Mouse (Mus musculus): Measurements from ENCODE around the gene Tmprss3.

The Tmprss3 gene

DNA sequence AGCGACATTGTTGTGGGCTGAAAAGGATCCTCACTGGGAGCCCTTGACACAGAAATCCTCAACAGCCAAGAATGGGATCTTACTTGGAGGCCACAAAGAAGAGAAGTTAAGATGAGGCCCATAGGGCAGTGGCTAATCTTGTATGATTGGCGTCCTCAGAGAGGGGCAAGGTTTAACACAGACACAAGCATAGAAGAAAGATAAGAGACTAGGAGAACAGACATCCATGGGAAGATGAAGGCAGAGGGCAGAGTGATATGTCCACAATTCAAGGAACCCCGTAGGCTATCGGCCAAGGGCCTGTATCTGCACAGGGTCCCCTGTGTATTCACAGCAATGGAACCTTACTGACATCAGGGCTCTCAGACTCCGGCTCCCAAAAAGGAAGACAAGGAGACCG, 3.6 kb downstream of the Tmprss3 start:
- no peak for DNase-seq (ENCODE audit: low spot score in 2 of 2)

DNA sequence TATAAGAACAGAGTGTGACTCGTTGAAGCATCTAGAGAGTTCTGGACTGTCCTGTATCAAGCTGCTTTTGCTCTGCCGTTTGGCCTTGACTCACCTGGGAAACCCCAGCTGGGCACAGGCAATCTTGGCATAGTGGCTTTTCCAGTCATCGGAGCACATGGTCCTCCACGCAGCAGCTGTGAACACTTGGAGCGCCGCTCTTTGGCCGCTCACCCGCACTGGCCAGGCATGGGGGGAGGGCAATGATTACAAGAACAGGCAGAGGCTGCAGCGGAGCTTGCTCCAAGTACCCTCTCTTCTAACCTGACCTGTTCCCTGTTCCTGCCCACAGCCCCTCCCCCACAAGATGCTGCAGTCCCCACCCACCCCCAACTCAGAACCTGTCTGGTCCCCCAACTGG, 5.4 kb downstream of the Tmprss3 start:
- DNase-seq (ENCODE audit: low spot score in 2 of 2), result no peak

DNA sequence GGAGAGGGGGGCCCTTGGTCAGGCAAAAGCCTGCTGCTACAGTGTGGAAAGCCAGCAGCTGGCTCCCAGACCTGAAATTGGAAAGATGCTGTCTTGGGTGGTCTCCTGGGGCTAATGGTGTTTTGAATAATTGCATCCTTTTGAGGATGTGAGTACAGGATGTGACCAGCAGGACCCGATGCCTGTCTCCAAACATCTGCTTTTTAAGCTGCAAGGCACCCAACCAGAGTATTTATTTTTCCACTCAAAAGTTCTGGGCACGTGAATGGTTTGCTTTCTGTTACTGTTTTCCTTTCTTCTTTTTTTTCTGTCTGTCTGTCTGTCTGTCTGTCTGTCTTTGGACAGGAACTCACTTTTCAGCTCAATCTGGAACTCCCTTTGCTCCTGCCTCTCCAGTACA, 6.1 kb downstream of the Tmprss3 start:
- DNase-seq (ENCODE audit: low spot score in 2 of 2), result no peak

DNA sequence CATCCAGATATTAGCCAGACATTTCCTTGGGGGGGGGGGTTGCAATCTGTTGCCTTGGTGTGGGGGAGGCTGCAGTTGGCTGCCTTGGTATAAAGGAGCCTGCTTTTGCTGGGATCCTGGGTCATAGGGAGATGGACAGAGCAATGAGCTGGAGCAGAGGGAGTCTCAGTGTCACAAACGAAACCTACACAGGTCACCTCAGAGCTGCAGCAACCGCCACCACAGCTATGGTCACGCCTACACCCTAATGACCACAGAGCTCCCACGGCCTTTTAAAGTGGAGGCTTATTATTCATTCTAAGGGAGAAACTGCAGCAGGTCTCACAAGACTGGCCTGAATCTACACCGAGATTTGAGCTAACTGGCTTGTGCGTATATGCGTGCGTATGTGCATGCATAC, 7.0 kb downstream of the Tmprss3 start:
- no peak for DNase-seq (ENCODE audit: low spot score in 2 of 2)

DNA sequence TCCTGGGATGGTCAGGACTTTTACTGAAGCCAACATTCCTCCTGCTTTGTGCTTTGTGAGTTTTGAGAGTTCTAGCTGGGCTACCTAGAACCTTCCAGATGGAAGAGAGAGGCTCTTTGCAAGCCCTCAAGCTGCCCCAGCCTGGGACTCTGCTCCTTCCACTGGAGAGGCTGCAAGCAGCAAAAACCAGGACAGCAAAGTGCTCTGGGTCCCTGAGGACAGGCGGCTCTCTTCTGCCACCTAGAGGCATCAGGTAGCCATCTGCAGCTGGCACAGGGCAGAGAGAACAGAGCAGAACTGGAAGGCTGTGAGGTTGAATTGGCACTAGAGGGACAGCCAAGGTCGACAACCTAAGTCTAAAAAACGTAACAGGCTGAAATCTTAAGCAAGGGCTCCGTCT, 11.4 kb downstream of the Tmprss3 start:
- peak; percentile 74 to 88 for DNase-seq (ENCODE audit: low spot score in 2 of 2)

DNA sequence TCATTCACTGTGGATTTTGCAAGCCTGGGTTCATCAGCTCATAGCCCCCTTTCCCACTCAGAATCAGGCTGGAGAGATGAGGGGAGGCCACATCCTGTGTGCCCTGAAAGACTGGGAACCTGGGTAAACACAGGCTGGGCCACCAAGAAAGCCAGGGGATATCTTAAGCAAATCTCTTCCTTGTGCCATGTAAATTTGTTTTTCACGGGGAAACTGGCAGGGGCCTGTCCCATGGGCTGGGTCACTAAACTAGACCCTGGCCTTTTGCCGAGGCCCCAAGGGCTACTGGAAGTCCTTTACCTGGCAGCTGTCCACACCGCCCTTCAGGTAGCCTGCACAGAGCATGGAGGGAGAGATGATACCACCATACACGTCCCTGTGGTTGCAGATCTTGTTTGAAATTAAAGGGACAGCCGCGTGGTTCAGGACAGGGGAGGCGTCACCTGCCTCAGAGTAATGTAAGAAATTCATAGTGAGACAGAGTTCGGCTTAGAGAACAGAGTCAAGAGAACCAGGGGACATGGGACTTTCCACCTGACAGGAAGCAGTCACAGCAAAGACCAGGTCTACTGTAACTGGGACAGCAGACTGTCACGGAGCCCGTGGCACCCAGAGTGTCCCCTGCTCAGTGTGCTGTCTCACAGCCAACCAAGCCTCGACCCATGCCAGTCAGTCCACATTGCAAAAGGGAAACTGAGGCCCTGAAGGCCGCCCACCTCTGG, 14.3 kb downstream of the Tmprss3 start:
- DNase-seq (ENCODE audit: low spot score in 2 of 2), result no peak

DNA sequence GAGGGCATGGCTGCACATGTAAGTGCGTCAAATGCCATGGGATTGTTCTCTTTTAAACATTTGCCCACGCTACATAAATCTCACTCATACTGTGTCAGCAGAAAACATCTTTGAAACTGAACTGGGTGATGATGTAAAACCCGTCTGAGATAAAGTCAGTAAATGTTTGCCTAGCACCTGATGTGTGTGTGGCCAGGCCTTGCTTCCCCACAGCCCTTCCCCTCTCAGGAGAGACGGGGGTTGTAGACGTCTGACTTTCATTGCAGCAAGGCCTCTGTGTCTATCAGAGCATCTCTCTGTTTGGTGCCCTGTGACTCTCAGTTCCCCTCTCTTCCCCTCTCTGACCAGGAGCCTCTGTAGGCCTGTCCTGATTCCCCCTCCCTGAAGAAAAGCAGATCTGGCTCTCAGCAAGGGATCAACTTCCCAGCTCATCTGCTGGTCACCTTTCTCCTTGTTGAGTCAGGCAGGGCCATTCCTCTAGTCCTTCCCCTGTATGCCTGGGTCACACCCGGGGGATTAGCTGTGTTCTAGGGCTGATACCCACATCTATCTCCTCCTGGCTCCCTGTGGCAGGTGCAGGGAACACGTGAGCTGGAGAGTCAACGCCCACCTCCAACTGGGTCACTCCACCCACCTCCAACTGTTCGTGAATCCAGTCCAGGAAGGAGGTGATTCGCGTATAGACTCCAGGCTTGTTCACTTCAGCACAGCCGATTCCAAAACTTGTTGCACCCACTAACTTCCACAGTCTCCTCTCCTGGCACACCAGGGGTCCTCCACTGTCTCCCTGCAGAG, 15.4 kb downstream of the Tmprss3 start:
- peak; percentile 48 to 57 for DNase-seq (ENCODE audit: low spot score in 2 of 2)

DNA sequence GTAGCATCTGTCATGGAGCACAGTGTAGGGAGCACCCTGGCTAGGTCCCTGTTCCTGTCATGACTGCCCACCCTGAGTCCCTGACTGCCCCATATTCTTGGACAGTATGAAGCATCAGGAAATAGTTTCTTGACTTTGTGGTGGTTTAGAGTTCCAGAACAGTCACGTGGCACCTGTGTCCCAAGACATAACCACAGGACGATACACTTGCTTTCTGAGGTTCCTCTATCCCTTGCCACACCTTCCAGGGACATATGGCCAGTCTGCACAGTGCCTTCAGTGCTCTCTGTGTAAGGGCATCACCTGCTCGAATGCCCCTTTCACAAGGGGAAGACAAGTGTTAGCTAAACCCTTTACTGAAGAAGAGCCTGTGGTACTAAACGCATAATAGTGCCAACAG, 17.3 kb downstream of the Tmprss3 start:
- DNase-seq (ENCODE audit: low spot score in 2 of 2), result no peak

DNA sequence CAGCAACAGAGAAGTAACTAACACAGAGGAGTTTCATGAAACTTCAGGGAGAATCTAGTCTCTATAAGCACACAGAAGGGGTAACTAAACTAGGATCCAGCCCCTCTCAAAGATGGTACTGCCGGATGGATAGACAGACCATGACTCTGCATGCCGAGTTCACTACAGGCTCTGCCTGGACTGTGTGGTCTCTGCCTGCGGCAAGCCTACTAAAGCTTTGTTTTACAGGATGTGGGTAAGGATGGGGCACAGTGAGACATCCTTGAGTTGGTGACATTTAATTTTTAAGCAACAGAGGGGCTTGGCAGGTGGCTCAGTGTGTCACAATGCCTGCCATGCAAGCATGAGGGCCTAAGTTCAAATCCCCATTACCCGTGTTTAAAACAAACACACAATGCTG, 22.5 kb downstream of the Tmprss3 start:
- peak; percentile 50 to 64 for DNase-seq (ENCODE audit: low spot score in 2 of 2)

DNA sequence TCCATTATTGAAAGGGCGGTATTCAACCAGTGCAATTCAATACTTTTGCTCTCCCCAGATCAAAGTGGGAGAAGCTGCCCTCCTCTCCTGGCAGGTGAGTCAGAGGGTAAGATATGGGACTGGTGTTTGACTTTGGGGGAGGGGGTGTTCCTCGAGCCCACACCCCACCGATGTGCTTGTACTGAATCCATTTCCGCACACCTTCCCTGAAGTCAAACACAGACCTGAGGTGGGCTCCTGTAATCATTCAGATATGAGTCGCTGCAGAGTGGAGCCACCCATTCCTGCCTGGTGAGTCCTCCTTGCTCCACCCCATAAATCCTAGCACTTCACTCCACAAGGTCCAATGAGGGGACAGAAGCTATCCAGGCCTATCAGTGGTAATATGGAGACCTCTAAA, 29.0 kb downstream of the Tmprss3 start:
- DNase-seq (ENCODE audit: low spot score in 2 of 2), result no peak

DNA sequence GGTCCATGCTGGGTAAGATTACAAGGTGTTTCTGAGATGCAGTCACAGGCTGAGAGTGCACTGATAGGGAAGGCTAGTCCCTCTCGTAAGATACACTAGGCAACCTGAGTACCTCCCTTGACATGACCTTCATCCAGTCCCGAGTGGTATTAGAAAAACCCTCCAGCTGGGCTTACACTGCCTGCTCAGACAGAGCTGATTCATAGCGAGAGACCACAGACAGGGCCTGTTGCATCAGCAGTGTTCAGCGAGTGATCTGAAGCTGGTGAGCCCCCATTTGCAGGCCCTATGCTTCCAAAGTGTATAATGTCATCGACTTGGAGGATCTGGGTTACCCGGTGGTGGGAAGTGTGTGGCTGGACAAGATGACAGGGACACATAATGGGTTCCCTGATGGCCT, 33.6 kb downstream of the Tmprss3 start, which contains the start of gene Tff1:
Tff1 (minus strand) TSS at position 151 of the 400 bp plus-strand sequence.
- DNase-seq (ENCODE audit: low spot score in 2 of 2), result no peak

DNA sequence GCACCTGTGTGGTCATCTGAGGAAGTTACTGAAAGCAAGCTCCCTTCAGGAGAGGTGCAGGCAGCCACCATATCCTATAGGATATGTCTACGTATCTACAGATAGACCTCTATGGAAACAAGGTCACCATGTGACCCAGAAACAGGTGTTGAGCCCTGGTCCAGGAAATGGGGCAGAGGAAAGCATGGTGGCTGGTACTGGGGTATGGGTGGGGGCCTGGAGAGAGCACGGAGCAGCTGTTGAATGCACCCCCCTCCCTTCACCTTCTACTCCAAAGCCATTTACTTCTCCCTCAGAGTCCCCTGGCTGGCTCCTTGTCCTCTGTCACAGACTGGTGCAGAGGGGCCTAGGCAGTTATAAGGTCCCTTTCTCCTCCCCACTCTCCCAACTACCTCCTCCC, 35.0 kb downstream of the Tmprss3 start:
- peak; percentile 72 to 80 for DNase-seq (ENCODE audit: low spot score in 2 of 2)

DNA sequence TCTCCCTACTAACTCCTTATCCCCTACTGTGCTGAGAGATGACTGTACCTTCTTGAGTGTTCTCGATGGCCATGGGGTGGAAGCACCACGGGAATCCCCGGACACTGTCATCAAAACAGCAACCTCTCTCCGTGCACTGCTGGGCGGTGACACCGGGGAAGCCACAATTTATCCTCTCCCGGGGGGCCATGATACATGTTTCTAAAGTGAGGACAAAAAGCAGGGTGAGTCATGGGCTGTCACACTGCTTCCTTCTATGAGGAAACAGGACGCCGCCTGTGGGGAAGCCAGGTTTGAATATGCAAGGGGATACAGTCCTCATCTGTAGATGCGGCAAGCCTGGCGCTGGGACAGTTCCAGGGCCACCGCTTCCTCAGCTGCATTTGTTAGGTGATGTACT, 36.2 kb downstream of the Tmprss3 start:
- DNase-seq (ENCODE audit: low spot score in 2 of 2), result peak in 1 of 2 experiments; percentile 17

DNA sequence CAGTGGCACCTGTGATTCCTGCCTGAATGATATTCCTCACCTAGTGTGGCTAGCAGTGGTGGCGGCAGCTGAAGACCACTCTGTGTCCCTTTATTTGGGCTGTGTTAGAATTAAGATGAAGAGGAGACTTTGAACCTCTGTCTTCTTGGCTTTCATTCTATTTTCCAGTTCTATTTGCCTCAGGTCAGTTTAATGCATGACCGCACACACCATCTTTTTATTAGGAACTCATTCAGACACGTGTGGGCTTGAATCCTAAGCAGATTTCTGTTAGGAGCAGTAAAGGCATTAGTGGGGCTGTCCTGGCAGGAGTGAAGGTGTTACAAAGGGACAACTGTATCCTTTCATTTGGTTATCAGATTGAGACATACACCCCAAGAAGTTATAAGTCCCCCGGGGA, 38.5 kb downstream of the Tmprss3 start:
- no peak for DNase-seq (ENCODE audit: low spot score in 2 of 2)

DNA sequence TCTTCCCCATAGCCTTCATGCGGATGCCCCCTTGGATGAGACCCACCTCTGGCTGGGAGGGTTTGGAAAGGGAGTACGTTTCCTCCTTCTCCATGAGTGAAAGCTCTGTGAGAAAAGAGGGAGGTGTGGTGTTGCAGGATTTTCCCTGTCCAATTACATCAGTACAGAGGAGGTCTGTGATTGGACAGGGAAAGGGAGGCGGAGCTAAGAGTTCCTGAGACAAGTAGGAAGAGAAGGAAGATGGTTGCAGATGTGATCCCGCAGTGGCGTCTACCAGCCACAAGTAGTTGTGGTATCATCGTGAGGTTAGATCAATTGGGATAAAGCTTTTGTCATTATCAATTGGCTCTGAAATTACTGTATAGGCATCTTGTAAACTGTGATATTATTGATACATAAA, 40.9 kb downstream of the Tmprss3 start:
- no peak for DNase-seq (ENCODE audit: low spot score in 2 of 2)

DNA sequence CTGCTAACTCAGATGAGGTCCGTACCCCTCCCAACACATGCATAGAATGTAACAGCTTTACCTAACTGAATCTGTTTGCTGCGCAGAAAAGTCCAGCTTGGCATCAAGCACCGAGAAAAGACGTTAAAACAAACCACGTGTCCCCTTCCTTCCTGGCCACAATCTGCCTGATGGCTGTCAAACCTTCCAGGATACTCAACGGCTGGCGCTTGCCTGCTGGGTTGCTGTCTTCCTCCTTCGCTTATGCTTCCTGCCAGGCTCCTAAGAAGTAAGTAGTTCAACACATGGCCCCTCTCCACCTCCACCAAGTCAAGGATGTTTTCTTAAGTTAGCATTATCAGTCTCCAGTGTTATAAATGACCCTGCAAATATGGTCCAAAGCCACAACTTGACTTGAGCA, 45.0 kb downstream of the Tmprss3 start:
- DNase-seq (ENCODE audit: low spot score in 2 of 2), result peak in 1 of 2 experiments; percentile 24

DNA sequence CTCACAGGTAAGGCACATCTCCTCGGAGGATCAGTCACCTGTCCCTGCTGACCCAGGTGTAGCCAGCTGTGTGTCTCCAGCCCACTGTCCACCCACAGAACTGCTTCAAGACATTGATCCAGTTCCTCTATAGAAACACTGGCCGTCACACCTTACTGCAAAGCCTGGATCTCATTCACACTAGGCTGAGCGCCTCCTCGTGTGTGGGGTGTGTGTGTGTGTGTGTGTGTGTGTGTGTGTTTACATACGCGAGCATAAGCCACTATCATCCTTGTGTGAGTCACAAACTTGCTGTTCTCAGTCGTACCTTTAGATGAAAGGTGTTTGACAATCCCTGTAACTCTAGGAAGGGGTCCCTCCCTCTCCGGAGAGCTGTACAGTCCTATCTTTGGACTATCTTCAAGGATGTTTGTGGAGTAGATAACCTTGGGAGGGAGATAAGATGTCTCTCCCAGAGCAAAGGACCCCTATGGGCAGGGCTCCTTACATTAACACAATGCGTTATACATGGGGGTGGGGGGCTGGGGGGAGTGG, 45.7 kb downstream of the Tmprss3 start:
- no peak for DNase-seq (ENCODE audit: low spot score in 2 of 2)

DNA sequence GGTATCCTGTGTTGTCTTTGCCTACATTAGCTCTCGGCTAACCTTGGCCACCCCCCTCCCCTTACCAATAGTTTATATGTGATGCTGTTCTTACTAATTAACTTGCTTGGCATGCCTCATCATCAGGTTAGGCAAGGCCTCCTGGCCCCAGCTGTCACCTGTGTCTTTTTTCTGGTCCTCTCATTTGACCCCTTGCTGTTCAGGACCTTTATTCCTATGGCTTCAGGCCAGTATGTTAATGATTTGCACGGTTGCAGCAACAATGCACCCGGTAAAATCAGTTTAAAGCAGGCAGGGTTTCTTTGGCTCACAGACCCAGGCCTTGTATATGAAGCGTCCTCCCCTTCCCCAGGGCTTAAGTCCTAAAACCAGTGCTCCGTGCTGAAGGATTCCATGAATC, 46.3 kb downstream of the Tmprss3 start:
- no peak for DNase-seq (ENCODE audit: low spot score in 2 of 2)

DNA sequence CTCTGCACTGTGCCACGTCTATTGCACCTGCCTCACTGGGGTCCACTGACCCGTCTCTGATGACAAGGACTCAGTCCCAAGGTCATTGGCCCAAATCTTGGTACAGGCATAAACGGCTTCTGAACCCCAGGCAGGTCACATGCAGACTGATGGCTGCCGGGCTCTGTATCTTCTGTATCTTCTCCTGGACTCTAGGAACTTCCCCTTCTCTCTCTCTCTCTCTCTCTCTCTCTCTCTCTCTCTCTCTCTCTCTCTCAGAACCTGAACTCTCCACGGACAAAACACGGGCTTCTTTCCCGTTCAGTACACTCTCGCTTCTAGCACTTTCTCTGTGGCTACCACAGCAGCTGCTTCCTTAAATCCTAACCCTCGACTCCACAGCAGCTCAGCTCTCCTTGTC, 52.8 kb downstream of the Tmprss3 start:
- DNase-seq (ENCODE audit: low spot score in 2 of 2), result no peak

DNA sequence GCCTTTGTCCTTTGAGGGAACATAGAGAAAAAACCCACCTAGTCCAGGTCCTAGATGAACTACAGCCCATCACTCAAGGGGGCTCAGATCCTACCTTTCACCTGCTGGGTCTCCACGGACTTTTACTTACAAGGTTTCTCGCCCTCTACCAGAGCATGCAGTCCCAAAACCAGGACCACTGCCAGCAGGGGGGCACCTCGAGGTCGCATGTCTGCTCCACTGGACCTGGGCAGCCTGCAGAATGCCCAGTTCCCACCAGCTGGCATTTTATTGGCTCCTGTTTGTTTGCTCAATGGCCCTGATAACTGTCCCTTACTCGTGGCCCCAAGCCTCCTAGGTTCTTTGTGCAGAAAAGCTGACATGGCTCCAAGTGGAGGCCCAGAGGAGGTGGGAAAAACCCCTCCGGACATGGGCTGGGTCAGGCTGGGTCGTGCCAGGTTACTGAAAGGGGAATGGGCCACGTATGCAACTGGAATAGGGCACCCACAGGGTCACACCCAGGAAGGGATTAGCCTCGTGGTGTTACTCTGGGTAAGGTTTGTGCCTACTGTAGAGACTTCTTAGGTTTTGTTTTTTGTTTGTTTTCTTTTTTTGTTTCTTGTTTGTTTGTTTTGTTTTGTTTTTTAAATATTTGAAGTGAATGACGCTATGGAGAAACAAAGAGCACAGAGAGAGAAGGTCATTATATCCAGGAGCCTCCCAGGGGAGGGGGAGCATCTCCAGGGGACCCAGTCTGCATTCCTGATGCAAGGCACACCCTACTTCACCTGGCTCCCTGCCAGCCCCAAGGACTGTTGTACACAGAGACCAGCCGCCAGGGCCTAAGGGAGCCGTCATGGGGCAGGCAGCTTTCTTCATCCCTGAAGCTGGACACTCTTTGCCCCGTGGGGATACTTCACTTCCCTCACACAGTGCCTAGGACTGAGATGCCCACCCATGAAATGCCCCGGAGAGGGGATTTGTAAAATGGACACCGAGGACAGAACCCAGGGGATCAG, 54.4 kb downstream of the Tmprss3 start, which contains the start of gene Tff2:
Tff2 (minus strand) TSS at position 243 of the 998 bp plus-strand sequence.
- no peak for DNase-seq (ENCODE audit: low spot score in 2 of 2)

DNA sequence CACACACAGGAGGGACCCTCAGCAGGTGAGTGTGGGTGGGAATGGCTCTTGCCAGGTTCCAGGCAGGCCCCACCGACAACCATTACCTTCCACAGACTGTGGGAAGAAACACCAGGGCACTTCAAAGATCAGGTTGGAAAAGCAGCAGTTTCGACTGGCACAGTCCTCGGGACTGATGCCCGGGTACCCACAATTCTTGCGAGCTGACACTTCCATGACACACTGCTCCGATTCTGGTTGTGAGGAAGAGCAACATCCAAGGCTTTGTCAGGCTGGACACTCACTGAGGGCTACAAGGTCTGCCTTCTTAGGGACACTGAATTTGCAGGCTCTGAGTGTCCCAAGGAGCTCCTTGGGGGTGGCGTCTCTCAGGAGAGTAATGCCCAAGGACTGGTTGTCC, 56.7 kb downstream of the Tmprss3 start:
- no peak for DNase-seq (ENCODE audit: low spot score in 2 of 2)

DNA sequence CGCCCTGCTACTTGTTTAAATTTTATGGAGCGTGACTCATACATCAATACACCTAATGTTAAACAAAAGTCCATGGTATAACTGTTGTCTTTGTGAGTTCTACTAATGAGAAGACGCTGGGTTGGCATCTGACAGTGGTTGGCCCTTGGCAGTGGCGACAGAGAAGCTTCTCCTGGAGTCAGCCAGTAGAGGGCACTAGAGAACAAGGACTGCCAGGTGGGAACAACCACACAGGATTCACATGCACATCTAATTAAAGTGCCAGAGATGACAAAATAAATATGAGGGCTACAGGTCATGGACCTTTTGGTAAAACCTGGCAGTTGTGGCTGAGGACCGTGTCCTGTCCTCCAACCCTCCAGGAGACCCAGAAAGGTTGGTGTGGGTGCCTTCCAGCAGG, 60.4 kb downstream of the Tmprss3 start:
- peak; percentile 68 to 94 for DNase-seq (ENCODE audit: low spot score in 2 of 2)
